Mouse (Mus musculus) testis, adult 2 months (tissue): Measurements from ENCODE around the gene Lad1. TPM values are rescaled to one million over a fixed set of nuclear protein-coding genes. Genes with fewer than 3 reads are reported as not detected.

Experiments used
- H3K27ac ChIP-seq: fragments of 200-500 bp; 2 replicates; pipeline ENCODE4 v1.5.1; 2012; ENCODE audit warnings: low read depth, low read length; ENCODE audit not compliant: control insufficient read depth, insufficient read depth
- H3K27me3 ChIP-seq: fragments of 200-500 bp; 2 replicates; pipeline ENCODE4 v1.6.1; 2012; ENCODE audit warnings: mild to moderate bottlenecking, low read length, moderate library complexity; ENCODE audit not compliant: control insufficient read depth, insufficient read depth
- H3K36me3 ChIP-seq: fragments of 200-500 bp; 2 replicates; pipeline ENCODE4 v1.6.1; 2012; ENCODE audit warnings: mild to moderate bottlenecking, low read length; ENCODE audit not compliant: control insufficient read depth, insufficient read depth
- H3K4me1 ChIP-seq: fragments of 200-500 bp; 2 replicates; pipeline ENCODE4 v1.6.1; 2012; ENCODE audit warnings: low read length; ENCODE audit not compliant: control insufficient read depth, insufficient read depth
- H3K4me3 ChIP-seq: fragments of 200-500 bp; 2 replicates; pipeline ENCODE4 v1.5.1; 2012; ENCODE audit warnings: low read depth, mild to moderate bottlenecking, low read length, moderate library complexity, mixed read lengths; ENCODE audit not compliant: control insufficient read depth
- CTCF ChIP-seq: fragments of 200-500 bp; IDR thresholded peaks from 2 replicates; pipeline ENCODE4 v1.5.1; 2012; ENCODE audit warnings: low read depth, mild to moderate bottlenecking, inconsistent platforms, low read length, moderate library complexity; ENCODE audit not compliant: control insufficient read depth, insufficient read depth, insufficient replicate concordance
- POLR2A ChIP-seq: fragments of 200-500 bp; IDR thresholded peaks from 2 replicates; pipeline ENCODE4 v1.6.1; 2012; ENCODE audit warnings: low read depth, mild to moderate bottlenecking, inconsistent platforms, low read length, moderate library complexity; ENCODE audit not compliant: control insufficient read depth
- polyA plus RNA-seq: library from polyadenylated mRNA; depleted of rRNA; stranded (reverse); fragments of >200 nt; gene quantifications from 2 replicates; pipeline ENCODE4 v1.2.3, GENCODE M21; 2012

The Lad1 gene
- polyA plus RNA-seq, 1 experiment: 0.15 TPM

- Histone ChIP-seq H3K27me3 (no peaks in the 10 kb centered on the region), H3K36me3 (no peaks in the 10 kb centered on the region), H3K4me3 (no peak overlapping the region), H3K27ac (no peak overlapping the region), H3K4me1 (no peaks in the 10 kb centered on the region)
- TF ChIP-seq CTCF (peak; percentile 51; the same call in 1 of the 2 replicates), POLR2A (no peak)
These were observed 28.8 kb downstream of the Lad1 start for GRCm38 (mm10) chr1:135847139-135847562.

GRCm38 (mm10) chr1:135847611-135848351 lies 29.4 kb downstream of the Lad1 start:
- Histone ChIP-seq H3K27me3 (no peaks in the 10 kb centered on the region), H3K36me3 (no peaks in the 10 kb centered on the region), H3K4me1 (no peaks in the 10 kb centered on the region; the same call in 1 of the 2 replicates), H3K4me3 (no peak overlapping the region), H3K27ac (no peak overlapping the region)
- TF ChIP-seq CTCF (no peak), POLR2A (no peak)

GRCm38 (mm10) chr1:135850722-135851512 lies 32.5 kb downstream of the Lad1 start:
- H3K4me1 ChIP-seq: no peaks in the 10 kb centered on the region; the same call in 1 of the 2 replicates
- H3K36me3 ChIP-seq: no peaks in the 10 kb centered on the region
- no peak overlapping the region for H3K27ac ChIP-seq
- H3K4me3 ChIP-seq: no peak overlapping the region
- H3K27me3 ChIP-seq: no peaks in the 10 kb centered on the region
- TF ChIP-seq POLR2A: no peak
- peak; percentile 50; the same call in 1 of the 2 replicates for TF ChIP-seq CTCF

DNA sequence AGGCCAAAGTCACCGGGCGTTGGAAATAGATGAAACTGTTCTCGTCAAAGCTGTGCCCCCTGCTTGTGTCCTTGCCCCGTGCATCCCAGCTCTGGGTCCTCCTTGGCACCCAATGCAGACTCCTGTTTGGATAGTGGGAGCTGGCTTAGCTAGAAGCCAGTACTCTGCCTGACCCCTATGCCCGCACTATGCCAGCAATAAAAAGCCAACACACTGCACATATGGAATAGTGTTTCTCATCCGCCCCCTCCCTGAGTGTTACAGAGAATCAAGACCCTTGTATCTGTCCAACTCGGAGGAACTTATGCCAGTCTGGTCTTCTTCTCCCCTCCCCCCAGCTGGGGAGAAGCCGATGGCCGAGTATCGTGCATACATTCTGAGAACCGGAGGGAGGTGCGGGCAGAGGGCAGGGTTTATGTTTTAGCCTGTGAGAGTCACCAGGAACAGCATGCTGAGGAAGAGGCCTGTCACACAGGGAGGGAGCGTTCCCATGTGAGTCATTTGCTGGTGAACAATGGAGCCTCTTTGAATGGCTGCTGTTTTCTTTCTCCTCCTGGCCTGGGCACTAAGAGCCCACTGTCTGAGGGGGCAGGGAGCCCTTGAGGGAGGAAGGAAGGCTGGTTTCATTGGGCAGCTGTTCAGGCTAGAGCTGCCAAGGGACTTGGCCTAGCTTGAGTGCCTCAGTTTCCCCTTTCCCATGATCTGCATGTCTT lies 33.8 kb downstream of the Lad1 start:
- TF ChIP-seq CTCF (no peak), POLR2A (no peak)
- Histone ChIP-seq H3K4me1 (no peaks in the 10 kb centered on the region; the same call in 1 of the 2 replicates), H3K27ac (no peak overlapping the region), H3K4me3 (no peak overlapping the region), H3K27me3 (no peaks in the 10 kb centered on the region), H3K36me3 (no peaks in the 10 kb centered on the region)

DNA sequence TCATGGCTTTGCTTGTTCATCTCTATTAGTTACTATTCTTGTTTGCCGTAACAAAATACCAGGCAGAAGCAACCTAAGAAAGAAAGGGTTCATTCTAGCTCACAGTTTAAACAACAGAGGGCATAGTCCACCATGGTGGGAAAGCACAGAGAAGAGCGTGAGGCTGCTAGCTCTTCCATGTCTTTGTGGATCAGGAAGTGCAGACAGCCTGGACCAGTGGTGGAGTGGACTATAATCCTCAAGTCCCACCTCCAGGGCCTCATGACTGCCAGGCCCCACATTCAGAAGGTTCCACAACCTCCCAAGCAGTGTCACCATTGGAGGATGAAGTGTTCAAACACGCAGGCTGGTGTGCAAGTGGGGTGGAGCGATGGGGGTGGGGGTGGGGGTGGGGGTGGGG lies 34.8 kb downstream of the Lad1 start:
- H3K4me3 ChIP-seq: no peak overlapping the region
- no peaks in the 10 kb centered on the region; the same call in 1 of the 2 replicates for H3K4me1 ChIP-seq
- H3K27ac ChIP-seq: no peak overlapping the region
- TF ChIP-seq POLR2A (no peak), CTCF (no peak)
- no peaks in the 10 kb centered on the region for H3K27me3 ChIP-seq
- H3K36me3 ChIP-seq: no peaks in the 10 kb centered on the region

DNA sequence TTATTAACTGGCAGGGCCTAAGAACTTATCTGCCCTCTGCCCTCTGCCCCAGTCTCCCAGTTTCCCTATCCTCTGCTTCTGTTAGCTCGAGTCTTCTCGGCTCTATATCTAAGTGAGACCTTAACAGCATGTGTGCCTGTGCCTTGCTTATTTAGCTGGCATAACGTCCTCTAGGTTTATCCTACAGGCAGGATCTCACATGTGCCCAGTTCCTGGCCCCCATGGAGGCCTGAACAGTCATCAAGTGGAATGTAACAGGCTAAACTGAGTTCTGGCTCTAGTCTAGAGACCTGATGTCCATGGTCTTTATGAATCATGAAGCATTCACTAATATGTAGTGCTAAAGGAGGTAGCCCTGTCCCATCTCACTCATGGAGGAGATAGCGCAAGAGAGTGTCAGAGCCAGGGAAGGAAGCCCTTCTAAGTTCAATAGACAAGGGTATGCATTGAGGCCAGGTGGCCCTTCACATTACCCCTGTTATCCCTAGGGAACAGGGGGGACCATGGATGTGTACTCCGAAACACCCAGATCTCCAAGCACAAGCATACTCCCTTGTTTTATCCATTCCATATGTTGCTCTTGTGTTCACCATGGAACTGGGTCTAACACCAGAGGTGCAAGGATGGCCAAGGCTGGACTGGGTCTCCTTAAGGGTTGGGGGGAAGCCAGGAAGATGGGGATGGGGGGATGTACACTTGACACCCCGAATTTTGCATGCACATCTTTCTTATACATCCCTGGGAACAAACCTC lies 36.4 kb downstream of the Lad1 start:
- Histone ChIP-seq H3K36me3 (no peaks in the 10 kb centered on the region), H3K4me1 (no peaks in the 10 kb centered on the region; the same call in 1 of the 2 replicates), H3K27ac (no peak overlapping the region), H3K27me3 (no peaks in the 10 kb centered on the region), H3K4me3 (no peak overlapping the region)
- TF ChIP-seq CTCF: no peak
- TF ChIP-seq POLR2A: no peak

- Histone ChIP-seq H3K36me3 (no peaks in the 10 kb centered on the region), H3K27me3 (no peaks in the 10 kb centered on the region)
These were observed 36.9 kb downstream of the Lad1 start for GRCm38 (mm10) chr1:135855344-135855687.

More at GRCm38 (mm10) chr1:135855344-135855687, 36.9 kb downstream of the Lad1 start:
- no peak overlapping the region for H3K4me3 ChIP-seq
- H3K4me1 ChIP-seq: no peaks in the 10 kb centered on the region; the same call in 1 of the 2 replicates
- no peak overlapping the region for H3K27ac ChIP-seq
- TF ChIP-seq CTCF (no peak), POLR2A (no peak)
